Mouse (Mus musculus) erythroblast, embryonic 14.5 days (primary cell): ENCODE data around the gene Lacc1.

ENCODE experiments used
- GATA1 ChIP-seq: IDR thresholded peaks from 2 replicates; pipeline ENCODE4 v1.6.1; 2012; ENCODE audit warnings: low read length, inconsistent platforms, mixed read lengths
- TAL1 ChIP-seq: IDR thresholded peaks from 3 replicates; pipeline ENCODE4 v1.6.1; 2012; ENCODE audit warnings: low read length, inconsistent platforms, mixed read lengths

DNA sequence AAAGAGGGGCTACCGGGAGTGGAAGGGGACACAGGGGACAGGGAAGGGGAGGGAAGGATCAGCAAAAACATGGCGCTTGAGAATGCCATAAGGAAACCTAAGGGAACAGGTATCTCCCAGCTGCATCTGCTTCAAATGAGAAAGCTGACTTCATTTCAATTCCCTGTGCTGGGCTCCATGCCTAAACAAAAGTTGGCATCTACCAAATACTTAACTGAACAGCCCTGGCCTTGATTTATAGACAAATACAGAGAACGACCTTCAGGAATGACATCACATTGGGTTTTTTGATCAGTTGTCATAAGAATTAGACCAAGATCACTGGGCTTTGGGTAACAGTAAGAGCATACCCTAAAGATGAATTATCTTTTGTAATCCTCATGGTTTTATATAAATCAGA is 12.2 kb downstream of the Lacc1 start:
- no peak for TF ChIP-seq TAL1
- no peak for TF ChIP-seq GATA1
